Mouse (Mus musculus) cerebellum, adult 9-11 months (tissue): ENCODE data around the gene Olfr15.
"Not testable (repeated sequence)": the region's sequence is repeated elsewhere in the genome, so short reads cannot be mapped to it uniquely, and the experiment has no call there.

Experiments
- DNase-seq: peaks from one replicate; pipeline ENCODE4 v3.0.0; 2022

The Olfr15 gene

GRCm38 (mm10) chr16:3830588-3831109 lies at the start of gene Olfr15:
Gene Olfr15, plus strand, starts transcription at chr16:3830878.
- DNase-seq: no peak

GRCm38 (mm10) chr16:3781237-3781636 lies 49.4 kb upstream of the Olfr15 start:
- no peak for DNase-seq

GRCm38 (mm10) chr16:3788394-3788793 lies 42.3 kb upstream of the Olfr15 start:
- no peak for DNase-seq

GRCm38 (mm10) chr16:3808176-3808575 lies 22.5 kb upstream of the Olfr15 start:
- no peak for DNase-seq

GRCm38 (mm10) chr16:3814667-3815066 lies 16.0 kb upstream of the Olfr15 start:
- not testable (repeated sequence) for DNase-seq

GRCm38 (mm10) chr16:3820202-3820601 lies 10.5 kb upstream of the Olfr15 start:
- no peak for DNase-seq

GRCm38 (mm10) chr16:3828021-3828420 lies 2.7 kb upstream of the Olfr15 start:
- DNase-seq: no peak

- no peak for DNase-seq
Measured at GRCm38 (mm10) chr16:3829727-3830126, 951 bp upstream of the Olfr15 start.

- no peak for DNase-seq
Measured at GRCm38 (mm10) chr16:3835461-3835860, 4.8 kb downstream of the Olfr15 start.

- DNase-seq: no peak
Measured at GRCm38 (mm10) chr16:3839157-3839885, 8.6 kb downstream of the Olfr15 start.

- no peak for DNase-seq
Measured at GRCm38 (mm10) chr16:3842989-3843388, 12.3 kb downstream of the Olfr15 start.

- no peak for DNase-seq
Measured at GRCm38 (mm10) chr16:3843796-3844195, 13.1 kb downstream of the Olfr15 start.

GRCm38 (mm10) chr16:3846711-3847518 lies 16.2 kb downstream of the Olfr15 start, which contains the start of gene Zfp174:
Gene Zfp174, plus strand, starts transcription at chr16:3847268.
- peak; percentile 98 for DNase-seq

GRCm38 (mm10) chr16:3847871-3848270 lies 17.2 kb downstream of the Olfr15 start:
- DNase-seq: no peak

- DNase-seq: no peak
Measured at GRCm38 (mm10) chr16:3848416-3848815, 17.7 kb downstream of the Olfr15 start.

GRCm38 (mm10) chr16:3851301-3851700 lies 20.6 kb downstream of the Olfr15 start:
- DNase-seq: not testable (repeated sequence)

GRCm38 (mm10) chr16:3852586-3852985 lies 21.9 kb downstream of the Olfr15 start:
- no peak for DNase-seq

- no peak for DNase-seq
Measured at GRCm38 (mm10) chr16:3854437-3855182, 23.9 kb downstream of the Olfr15 start.

GRCm38 (mm10) chr16:3855776-3856175 lies 25.1 kb downstream of the Olfr15 start:
- no peak for DNase-seq

GRCm38 (mm10) chr16:3859254-3859653 lies 28.6 kb downstream of the Olfr15 start:
- DNase-seq: no peak

GRCm38 (mm10) chr16:3871815-3872214 lies 41.1 kb downstream of the Olfr15 start:
- DNase-seq: no peak

GRCm38 (mm10) chr16:3872216-3873047 lies 41.8 kb downstream of the Olfr15 start, which contains the start of gene Naa60:
Gene Naa60, plus strand, starts transcription at chr16:3872375.
- DNase-seq: peak; percentile 93
